Mouse (Mus musculus): ENCODE results near the gene Znhit2. TPM values are rescaled to one million over a fixed set of nuclear protein-coding genes. Genes with fewer than 3 reads are reported as not detected.

Gene Znhit2
- polyA plus RNA-seq, 1 experiment from 2014 or later, result 38.3 TPM

DNA sequence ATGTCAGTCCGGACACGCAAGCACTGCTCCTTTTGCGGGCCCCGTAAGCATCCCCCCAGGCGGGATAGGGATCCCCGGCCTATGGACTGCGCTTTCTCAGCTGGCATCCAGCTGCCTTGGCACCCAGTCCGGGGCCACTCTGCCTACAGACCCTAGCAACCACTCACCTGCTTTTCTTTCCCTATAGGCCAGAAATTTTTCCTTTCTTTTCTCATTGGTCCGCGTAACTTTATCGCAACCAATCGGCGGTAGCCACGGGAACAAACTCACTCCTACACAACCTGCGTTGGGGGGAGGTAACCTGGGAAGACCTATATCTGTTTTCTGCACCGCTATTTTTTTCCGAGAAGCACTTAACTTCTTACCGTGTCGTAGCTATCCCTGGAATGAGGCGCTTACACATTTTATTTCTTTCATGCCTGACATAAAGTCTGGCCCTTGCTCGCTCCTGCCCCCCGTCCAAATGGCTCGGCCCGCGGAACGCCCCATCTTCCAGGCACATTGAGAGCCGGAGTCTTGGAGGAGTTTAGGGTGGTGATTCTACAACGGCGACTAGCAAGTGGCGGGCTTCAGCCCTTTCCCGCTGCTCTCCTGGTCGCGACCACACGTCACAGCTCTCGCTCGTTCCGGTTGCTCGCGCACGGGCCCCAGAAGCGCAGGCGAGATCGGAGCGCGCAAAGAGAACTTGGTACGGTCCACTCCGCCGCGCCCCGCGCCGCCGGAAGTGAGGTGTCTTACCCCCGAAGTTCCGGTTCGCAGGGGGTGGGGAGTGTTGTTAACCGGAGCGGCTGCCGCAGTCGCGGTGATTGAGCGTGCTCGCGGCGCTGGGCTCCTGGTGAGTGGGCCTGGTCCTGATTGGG, 14.5 kb upstream of the Znhit2 start, which contains the start of gene Syvn1:
Gene Syvn1, plus strand, starts transcription at position 283 of the 860 bp plus-strand sequence.
- DNase-seq (ENCODE audit: low read depth, low spot score) (peak; percentile 96), ATAC-seq (peak; percentile 86)
- no peak for TF ChIP-seq CTCF (IDR thresholded peaks at IDR 0.05)
- POLR2A ChIA-PET, result interaction anchor here (0.6 to 1.8 kb wide), 11 partner anchors 9 to 223 kb away, joined by 3 to 15 read pairs (median 4); partner anchors contain the start of genes Capn1, Fau, Mrpl49 and Pola2
- CTCF ChIA-PET, result interaction anchor here (1.1 to 3.4 kb wide), 3 partner anchors 8 to 81 kb away, joined by 3 to 13 read pairs (median 5); partner anchors contain the start of gene Pola2
- no peaks in the 10 kb centered on the region for H3K27me3 ChIP-seq
- in situ Hi-C loops (cut with MboI; ENCODE audit: low pct_unique_long_range_greater_than_20kb), result no loop called here

DNA sequence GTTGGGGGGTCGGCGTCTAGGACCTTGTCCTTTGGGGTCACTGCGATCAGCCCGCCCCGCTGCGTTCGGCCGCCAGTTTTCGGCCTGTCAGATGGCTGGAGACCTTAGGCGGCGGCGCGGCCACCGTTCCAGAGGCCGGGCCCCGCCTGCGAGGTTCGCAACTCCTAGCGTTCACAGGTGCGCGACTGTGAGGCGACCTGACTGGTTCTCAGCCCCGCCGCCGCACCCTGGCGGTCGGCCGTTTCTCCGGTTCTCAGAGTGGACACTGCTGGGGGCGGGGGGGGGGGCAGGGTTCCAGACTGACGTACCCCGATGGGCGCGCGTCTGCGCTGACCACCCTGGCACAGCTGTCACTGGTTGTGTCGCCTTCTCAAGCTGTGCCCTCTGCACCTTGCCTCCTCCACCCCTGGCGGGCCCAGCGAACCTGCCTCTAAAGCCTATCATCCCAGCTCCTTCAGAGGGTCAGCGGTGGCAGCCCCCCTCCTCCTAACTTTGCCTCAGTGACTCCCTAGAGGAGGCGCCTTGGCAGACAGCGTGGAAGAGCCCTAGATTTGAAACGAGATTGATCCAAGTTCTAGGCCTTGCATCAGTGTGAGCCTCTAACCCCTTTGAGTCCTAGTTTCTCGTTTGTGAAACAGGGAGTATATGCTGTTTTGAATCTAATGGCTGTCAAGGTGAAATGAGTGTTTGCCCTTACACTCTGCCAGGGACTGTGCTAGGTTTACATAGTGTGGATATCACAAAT, 13.7 kb upstream of the Znhit2 start:
- no peak for DNase-seq (ENCODE audit: low read depth, low spot score)
- in situ Hi-C loops (cut with MboI; ENCODE audit: low pct_unique_long_range_greater_than_20kb), result no loop called here
- ChIA-PET POLR2A (interaction anchor here (0.9 to 1.8 kb wide), 3 partner anchors 13 to 192 kb away, joined by 3 to 15 read pairs (median 4); partner anchors contain the start of genes Pola2 and Znhit2), CTCF (interaction anchor here (1.7 to 3.4 kb wide), 2 partner anchors 19 to 82 kb away, joined by 5 to 13 read pairs; partner anchors contain the start of gene Pola2)
- TF ChIP-seq CTCF (IDR thresholded peaks at IDR 0.05), result no peak
- ATAC-seq, result peak; percentile 3
- H3K27me3 ChIP-seq, result no peaks in the 10 kb centered on the region

DNA sequence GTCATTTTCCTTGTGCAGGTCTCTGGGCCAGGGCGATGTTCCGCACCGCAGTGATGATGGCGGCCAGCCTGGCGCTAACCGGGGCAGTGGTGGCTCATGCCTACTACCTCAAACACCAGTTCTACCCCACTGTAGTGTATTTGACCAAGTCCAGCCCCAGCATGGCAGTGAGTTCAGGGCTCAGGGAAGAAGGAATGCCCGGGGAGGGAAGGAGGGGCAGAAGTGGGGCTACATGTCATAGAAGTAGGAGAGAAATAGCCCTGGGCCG, 13.2 kb upstream of the Znhit2 start:
- in situ Hi-C loops (cut with MboI; ENCODE audit: low pct_unique_long_range_greater_than_20kb), result no loop called here
- no peak for ATAC-seq
- ChIA-PET POLR2A (no interaction called here), CTCF (no interaction called here)
- H3K27me3 ChIP-seq, result no peaks in the 10 kb centered on the region
- no peak for DNase-seq (ENCODE audit: low read depth, low spot score)
- TF ChIP-seq CTCF (IDR thresholded peaks at IDR 0.05), result no peak

GRCm38 (mm10) chr19:6048681-6049410, 12.1 kb upstream of the Znhit2 start:
- ATAC-seq, result no peak
- TF ChIP-seq CTCF (IDR thresholded peaks at IDR 0.05), result no peak
- H3K27me3 ChIP-seq, result no peaks in the 10 kb centered on the region
- POLR2A ChIA-PET, result interaction anchor here (0.8 kb wide), 1 partner anchor 22 kb away, joined by 5 read pairs; no protein-coding TSS in a partner anchor
- in situ Hi-C loops (cut with MboI; ENCODE audit: low pct_unique_long_range_greater_than_20kb), result no loop called here
- CTCF ChIA-PET, result no interaction called here
- no peak for DNase-seq (ENCODE audit: low read depth, low spot score)

GRCm38 (mm10) chr19:6052516-6052915, 8.5 kb upstream of the Znhit2 start:
- DNase-seq (ENCODE audit: low read depth, low spot score) (no peak), ATAC-seq (no peak)
- in situ Hi-C loops (cut with MboI; ENCODE audit: low pct_unique_long_range_greater_than_20kb), result no loop called here

DNA sequence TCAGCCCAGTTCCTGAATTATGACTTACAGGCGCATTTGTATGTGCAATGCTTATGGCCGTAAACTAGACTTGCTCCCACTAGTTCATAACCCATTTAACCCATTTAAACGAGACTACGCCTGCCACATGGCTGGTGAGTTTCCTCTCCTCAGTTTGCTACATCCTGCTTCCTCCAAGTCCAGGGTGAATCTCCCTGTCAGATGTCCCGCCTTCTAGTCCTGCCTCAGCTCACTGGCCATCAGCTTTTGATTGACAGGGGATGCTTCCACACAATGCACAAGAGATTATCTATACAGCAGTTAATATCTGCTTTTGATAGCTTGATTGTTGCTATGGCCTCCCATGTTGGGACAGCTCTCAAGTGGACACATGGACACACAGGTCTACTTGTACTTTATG, 6.7 kb upstream of the Znhit2 start:
- no peaks in the 10 kb centered on the region for H3K27me3 ChIP-seq
- in situ Hi-C loops (cut with MboI; ENCODE audit: low pct_unique_long_range_greater_than_20kb), result no loop called here
- ATAC-seq, result no peak
- ChIA-PET POLR2A (no interaction called here), CTCF (interaction anchor here (1.3 to 2.4 kb wide), 2 partner anchors 8 to 39 kb away, joined by 3 to 5 read pairs; partner anchors contain the start of genes Capn1 and Syvn1)
- no peak for TF ChIP-seq CTCF (IDR thresholded peaks at IDR 0.05)
- DNase-seq (ENCODE audit: low read depth, low spot score), result no peak

More at GRCm38 (mm10) chr19:6052516-6052915, 8.5 kb upstream of the Znhit2 start:
- no peaks in the 10 kb centered on the region for H3K27me3 ChIP-seq
- no peak for TF ChIP-seq CTCF (IDR thresholded peaks at IDR 0.05)
- ChIA-PET POLR2A (interaction anchor here (0.6 to 1.6 kb wide), 2 partner anchors 11 to 121 kb away, joined by 3 to 4 read pairs; no protein-coding TSS in a partner anchor), CTCF (interaction anchor here (1.3 to 2.1 kb wide), 3 partner anchors 15 to 128 kb away, joined by 4 to 7 read pairs (median 5); partner anchors contain the start of genes Arl2 and Cdc42ep2)

GRCm38 (mm10) chr19:6056696-6057095, 4.3 kb upstream of the Znhit2 start:
- ATAC-seq (no peak), DNase-seq (ENCODE audit: low read depth, low spot score) (no peak)
- no peak for TF ChIP-seq CTCF (IDR thresholded peaks at IDR 0.05)
- in situ Hi-C loops (cut with MboI; ENCODE audit: low pct_unique_long_range_greater_than_20kb), result no loop called here
- no peaks in the 10 kb centered on the region for H3K27me3 ChIP-seq
- ChIA-PET POLR2A (interaction anchor here (0.6 to 0.8 kb wide), 2 partner anchors 28 to 62 kb away, joined by 3 to 6 read pairs; no protein-coding TSS in a partner anchor), CTCF (interaction anchor here (1.4 to 2.4 kb wide), 2 partner anchors 41 to 275 kb away, joined by 3 to 5 read pairs; partner anchors contain the start of gene Capn1)

GRCm38 (mm10) chr19:6057313-6058096, 3.5 kb upstream of the Znhit2 start, which contains the start of the genes Mrpl49 and Fau:
Gene Mrpl49, minus strand, starts transcription at chr19:6057785.
Gene Fau, plus strand, starts transcription at chr19:6057844.
- no peak for TF ChIP-seq CTCF (IDR thresholded peaks at IDR 0.05)
- no peaks in the 10 kb centered on the region for H3K27me3 ChIP-seq
- peak; percentile 75 for DNase-seq (ENCODE audit: low read depth, low spot score)
- ATAC-seq, result peak; percentile 23
- CTCF ChIA-PET, result interaction anchor here (1.4 kb wide), 1 partner anchor 274 kb away, joined by 3 read pairs; no protein-coding TSS in a partner anchor
- in situ Hi-C loops (cut with MboI; ENCODE audit: low pct_unique_long_range_greater_than_20kb), result no loop called here
- POLR2A ChIA-PET, result interaction anchor here (0.6 to 1.3 kb wide), 3 partner anchors 11 to 61 kb away, joined by 3 to 6 read pairs (median 4); partner anchors contain the start of gene Syvn1

GRCm38 (mm10) chr19:6058513-6058912, 2.5 kb upstream of the Znhit2 start:
- ChIA-PET CTCF (no interaction called here), POLR2A (interaction anchor here (0.6 to 1.3 kb wide), 6 partner anchors 12 to 369 kb away, joined by 3 to 6 read pairs (median 4); partner anchors contain the start of gene Syvn1)
- no peak for DNase-seq (ENCODE audit: low read depth, low spot score)
- in situ Hi-C loops (cut with MboI; ENCODE audit: low pct_unique_long_range_greater_than_20kb), result no loop called here
- TF ChIP-seq CTCF (IDR thresholded peaks at IDR 0.05), result no peak
- no peak for ATAC-seq
- no peaks in the 10 kb centered on the region for H3K27me3 ChIP-seq

All from Patski (cell line).